Mouse (Mus musculus): ENCODE measurements around the gene Napepld. TPM values are rescaled to one million over a fixed set of nuclear protein-coding genes. Genes with fewer than 3 reads are reported as not detected.
"Not testable (repeated sequence)": the region's sequence is repeated elsewhere in the genome, so short reads cannot be mapped to it uniquely, and the experiment has no call there.

Napepld gene
- polyA plus RNA-seq, 1 experiment from 2014 or later: 3.5 TPM

DNA sequence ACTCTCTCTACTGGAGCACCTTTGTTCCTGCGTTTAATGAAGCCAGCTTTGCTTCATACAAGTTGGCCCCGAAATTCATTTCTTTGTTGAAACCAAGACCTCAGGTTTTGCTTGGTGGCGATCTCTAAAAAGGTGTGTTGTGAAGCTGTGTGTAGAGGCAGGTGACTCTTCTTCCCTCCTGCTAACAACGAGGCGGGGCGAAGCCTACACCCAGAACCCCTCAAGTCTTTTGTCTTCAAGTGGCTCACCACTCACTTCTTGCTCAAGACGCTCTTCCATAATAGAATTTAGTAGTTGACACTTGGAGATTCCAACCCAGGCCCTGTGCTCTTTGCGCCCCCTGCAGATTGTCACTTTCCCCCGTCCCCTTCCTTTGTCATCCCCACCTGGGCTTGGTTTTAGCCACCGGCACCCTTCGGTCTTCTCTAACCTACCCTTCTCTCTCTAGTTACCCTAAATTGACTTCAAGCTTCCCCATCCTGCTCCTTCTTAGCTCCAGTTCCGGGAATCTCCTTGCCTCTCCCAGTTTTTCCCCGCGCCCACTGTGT lies 56.2 kb downstream of the Napepld start:
- no peak for ATAC-seq
- H3K27ac ChIP-seq (ENCODE audit: low read length): peak overlapping the region; percentile 93
- H3K4me2 ChIP-seq (ENCODE audit: low read length): peak overlapping the region; percentile 45
- 0 out of 2 replicates have a peak overlapping the region, but pooled peaks have one; percentile 7 for H3K9ac ChIP-seq (replicated peaks; ENCODE audit: low read depth, low read length)
- WGBS: 9% methylated on average over 14 of the region's 14 CpGs
- peaks cover 25% of the 10 kb centered on the region for H3K4me1 ChIP-seq (replicated peaks; ENCODE audit: control insufficient read depth, insufficient read depth, low read length)
- no peaks in the 10 kb centered on the region for H3K27me3 ChIP-seq (replicated peaks; ENCODE audit: control insufficient read depth, insufficient read depth, low read length)
- H3K36me3 ChIP-seq (ENCODE audit: control insufficient read depth, insufficient read depth): peaks cover 14% of the 10 kb centered on the region
- H3K9me3 ChIP-seq (ENCODE audit: control insufficient read depth, low read length): no peaks in the 10 kb centered on the region
- peak overlapping the region; percentile 89 for H3K4me3 ChIP-seq (replicated peaks; ENCODE audit: low read length)

GRCm38 (mm10) chr5:21643606-21644005 lies 57.6 kb downstream of the Napepld start:
- peaks cover 2% of the 10 kb centered on the region for H3K36me3 ChIP-seq (ENCODE audit: control insufficient read depth, insufficient read depth)
- 41% methylated on average over 1 of the region's 1 CpGs for WGBS
- no peak overlapping the region for H3K4me2 ChIP-seq (ENCODE audit: low read length)
- no peak overlapping the region for H3K4me3 ChIP-seq (replicated peaks; ENCODE audit: low read length)
- H3K27me3 ChIP-seq (replicated peaks; ENCODE audit: control insufficient read depth, insufficient read depth, low read length): no peaks in the 10 kb centered on the region
- H3K4me1 ChIP-seq (replicated peaks; ENCODE audit: control insufficient read depth, insufficient read depth, low read length): peaks cover 28% of the 10 kb centered on the region
- no peak overlapping the region for H3K27ac ChIP-seq (ENCODE audit: low read length)
- H3K9me3 ChIP-seq (ENCODE audit: control insufficient read depth, low read length): no peaks in the 10 kb centered on the region
- no peak for ATAC-seq
- no peak overlapping the region for H3K9ac ChIP-seq (replicated peaks; ENCODE audit: low read depth, low read length)

DNA sequence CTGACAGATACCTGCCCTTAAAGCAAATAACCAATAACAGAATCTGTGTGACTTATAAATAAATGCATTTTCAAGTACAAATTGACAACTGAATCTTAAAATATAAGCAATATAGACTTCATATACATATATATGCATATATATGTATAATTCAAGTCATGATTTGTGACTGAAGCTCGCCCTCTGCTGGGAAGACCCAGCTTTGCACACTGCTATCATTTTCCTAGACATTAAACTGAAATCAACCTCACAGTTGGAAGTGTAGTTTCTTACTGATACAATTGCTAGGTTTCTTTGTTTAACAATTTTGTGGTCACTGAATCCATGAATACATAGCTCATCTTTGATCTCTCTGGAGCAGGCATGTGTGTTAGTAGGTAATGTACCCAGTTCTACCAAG lies 60.2 kb downstream of the Napepld start:
- Histone ChIP-seq H3K4me2 (ENCODE audit: low read length) (no peak overlapping the region), H3K4me1 (replicated peaks; ENCODE audit: control insufficient read depth, insufficient read depth, low read length) (peaks cover 11% of the 10 kb centered on the region; the same call in 1 of the 2 replicates), H3K36me3 (ENCODE audit: control insufficient read depth, insufficient read depth) (no peaks in the 10 kb centered on the region), H3K9me3 (ENCODE audit: control insufficient read depth, low read length) (no peaks in the 10 kb centered on the region), H3K9ac (replicated peaks; ENCODE audit: low read depth, low read length) (no peak overlapping the region), H3K27me3 (replicated peaks; ENCODE audit: control insufficient read depth, insufficient read depth, low read length) (no peaks in the 10 kb centered on the region), H3K27ac (ENCODE audit: low read length) (no peak overlapping the region), H3K4me3 (replicated peaks; ENCODE audit: low read length) (no peak overlapping the region)
- no peak for ATAC-seq
- 3% methylated on average over 1 of the region's 1 CpGs for WGBS

DNA sequence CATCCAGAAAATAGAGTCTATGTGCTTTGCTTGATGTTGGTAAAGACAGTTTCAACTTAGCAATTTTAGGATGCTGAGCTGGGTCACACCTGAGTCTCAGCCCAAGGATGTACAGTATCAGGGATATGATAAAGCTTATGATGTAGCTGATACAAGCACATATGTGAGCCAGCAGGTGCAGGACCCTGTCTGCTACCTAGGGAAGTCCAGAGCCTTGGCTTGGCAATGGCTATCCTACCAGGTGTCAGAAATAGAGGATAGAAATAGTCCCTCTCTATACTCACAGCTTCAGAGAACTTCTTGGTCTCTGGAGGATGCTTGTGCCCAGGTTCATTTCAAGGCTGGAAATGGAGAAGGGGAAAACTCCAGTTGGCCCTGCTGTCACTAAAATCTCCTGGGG lies 75.3 kb downstream of the Napepld start:
- H3K27me3 ChIP-seq (replicated peaks; ENCODE audit: control insufficient read depth, insufficient read depth, low read length): no peaks in the 10 kb centered on the region
- H3K4me3 ChIP-seq (replicated peaks; ENCODE audit: low read length): no peak overlapping the region
- no peaks in the 10 kb centered on the region for H3K9me3 ChIP-seq (ENCODE audit: control insufficient read depth, low read length)
- no peak overlapping the region for H3K27ac ChIP-seq (ENCODE audit: low read length)
- H3K4me2 ChIP-seq (ENCODE audit: low read length): no peak overlapping the region
- no peak for ATAC-seq
- no peaks in the 10 kb centered on the region for H3K36me3 ChIP-seq (ENCODE audit: control insufficient read depth, insufficient read depth)
- no peak overlapping the region for H3K9ac ChIP-seq (replicated peaks; ENCODE audit: low read depth, low read length)
- H3K4me1 ChIP-seq (replicated peaks; ENCODE audit: control insufficient read depth, insufficient read depth, low read length): no peaks in the 10 kb centered on the region

DNA sequence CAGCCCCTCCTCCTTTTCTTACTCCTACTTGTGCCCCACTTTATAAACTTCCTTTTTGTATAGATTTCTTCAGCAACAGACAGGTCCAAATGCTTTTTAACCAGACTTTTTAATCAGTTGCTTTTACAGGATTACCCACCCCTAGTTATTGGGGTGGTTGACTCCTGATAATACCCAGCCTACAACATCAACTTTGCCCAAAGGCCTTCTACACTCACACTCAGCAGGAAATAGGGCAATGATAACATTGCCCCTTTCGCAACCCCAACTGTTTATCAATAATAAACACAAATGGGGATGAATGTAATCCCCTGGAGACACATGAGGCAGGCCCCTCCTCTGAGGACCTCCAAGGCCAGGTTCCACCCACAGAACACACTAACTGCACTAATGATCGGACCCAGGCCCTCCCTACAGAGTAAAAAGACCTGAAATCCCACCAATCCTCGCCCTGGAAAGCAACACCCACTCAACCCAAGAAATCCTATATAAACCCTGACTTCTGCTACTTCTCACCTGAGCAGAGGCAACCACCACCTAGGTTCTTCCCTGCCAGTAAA lies 84.7 kb downstream of the Napepld start:
- Histone ChIP-seq H3K27ac (ENCODE audit: low read length) (no peak overlapping the region), H3K9ac (replicated peaks; ENCODE audit: low read depth, low read length) (no peak overlapping the region)
- WGBS: 70% methylated on average over 3 of the region's 3 CpGs

GRCm38 (mm10) chr5:21614299-21614698 lies 86.9 kb downstream of the Napepld start:
- not testable (repeated sequence) for H3K9ac ChIP-seq (replicated peaks; ENCODE audit: low read depth, low read length); ATAC-seq; H3K9me3 ChIP-seq (ENCODE audit: control insufficient read depth, low read length); H3K36me3 ChIP-seq (ENCODE audit: control insufficient read depth, insufficient read depth); H3K27me3 ChIP-seq (replicated peaks; ENCODE audit: control insufficient read depth, insufficient read depth, low read length); H3K4me1 ChIP-seq (replicated peaks; ENCODE audit: control insufficient read depth, insufficient read depth, low read length); H3K27ac ChIP-seq (ENCODE audit: low read length); H3K4me3 ChIP-seq (replicated peaks; ENCODE audit: low read length); H3K4me2 ChIP-seq (ENCODE audit: low read length)
- 97% methylated on average over 11 of the region's 11 CpGs for WGBS

More for the DNA sequence above, 84.7 kb downstream of the Napepld start:
- H3K4me3 ChIP-seq (replicated peaks; ENCODE audit: low read length): no peak overlapping the region
- H3K9me3 ChIP-seq (ENCODE audit: control insufficient read depth, low read length): no peaks in the 10 kb centered on the region
- no peak for ATAC-seq
- H3K36me3 ChIP-seq (ENCODE audit: control insufficient read depth, insufficient read depth): no peaks in the 10 kb centered on the region
- no peaks in the 10 kb centered on the region for H3K27me3 ChIP-seq (replicated peaks; ENCODE audit: control insufficient read depth, insufficient read depth, low read length)
- no peak overlapping the region for H3K4me2 ChIP-seq (ENCODE audit: low read length)
- no peaks in the 10 kb centered on the region for H3K4me1 ChIP-seq (replicated peaks; ENCODE audit: control insufficient read depth, insufficient read depth, low read length)

Other genes starting within 250 kb of the Napepld start
- gene Lrrc17, start 157.8 kb downstream of the Napepld start, polyA plus RNA-seq (2015; fragmentation: Nextera tagmentation; extraction: Ambion mirVana): 3.3 and 5.0 TPM in 2 replicates
- gene Fbxl13, start 55.8 kb downstream of the Napepld start, polyA plus RNA-seq (2015; fragmentation: Nextera tagmentation; extraction: Ambion mirVana): 0.17 and 0.18 TPM in 2 replicates
- 87.6 and 92.1 TPM in 2 replicates for gene Armc10, start 55.6 kb downstream of the Napepld start, polyA plus RNA-seq (2015; fragmentation: Nextera tagmentation; extraction: Ambion mirVana)
- gene Pmpcb, start 35.7 kb upstream of the Napepld start, polyA plus RNA-seq (2015; fragmentation: Nextera tagmentation; extraction: Ambion mirVana): 86.4 and 91.5 TPM in 2 replicates
- gene Dnajc2, start 83.9 kb upstream of the Napepld start, polyA plus RNA-seq (2015; fragmentation: Nextera tagmentation; extraction: Ambion mirVana): 67.3 and 68.1 TPM in 2 replicates
- 178 and 182 TPM in 2 replicates for gene Psmc2, start 83.9 kb upstream of the Napepld start, polyA plus RNA-seq (2015; fragmentation: Nextera tagmentation; extraction: Ambion mirVana)
- 0.11 and 0.25 TPM in 2 replicates for gene Slc26a5, start 164.2 kb upstream of the Napepld start, polyA plus RNA-seq (2015; fragmentation: Nextera tagmentation; extraction: Ambion mirVana)